Mouse (Mus musculus): Measurements from ENCODE around the gene Otof. TPM values are rescaled to one million over a fixed set of nuclear protein-coding genes. Genes with fewer than 3 reads are reported as not detected.

The Otof gene
- not detected for total RNA-seq (2021)
- polyA plus RNA-seq (2012; rRNA removed): 0.06 TPM in 2 replicates
- long read RNA-seq: 0 reads

DNA sequence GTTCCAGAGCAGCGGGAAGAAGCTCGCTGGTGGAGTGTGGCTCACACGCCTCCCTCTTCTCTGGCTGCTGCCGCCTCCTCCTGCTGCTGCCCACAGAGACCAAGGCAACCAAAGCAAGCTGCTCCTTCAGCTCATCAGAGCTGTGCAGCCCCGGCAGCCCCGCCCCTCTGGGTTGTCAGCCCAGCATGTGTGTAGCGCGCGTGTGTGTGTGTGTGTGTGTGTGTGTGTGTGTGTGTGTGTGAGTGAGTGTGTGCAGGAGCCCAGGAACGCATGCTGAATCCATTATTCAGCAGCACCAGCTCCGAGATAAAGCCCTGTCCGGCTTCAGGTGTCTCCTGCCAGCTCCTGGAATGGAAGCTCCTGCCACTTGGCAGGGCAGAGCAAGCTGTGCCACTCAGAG is at the start of gene Otof:
TSS of gene Otof (minus strand) at position 112 of the 400 bp plus-strand sequence.
- H3K79me2 ChIP-seq (replicated peaks; ENCODE audit: control insufficient read depth, insufficient read depth, low read length): no peaks in the 10 kb centered on the region
- H3K4me1 ChIP-seq (ENCODE audit: control insufficient read depth, insufficient read depth, low read length): no peaks in the 10 kb centered on the region
- no peaks in the 10 kb centered on the region; the same call in 1 of the 2 replicates for H3K27me3 ChIP-seq (ENCODE audit: control insufficient read depth, insufficient read depth, low read length)
- H3K4me3 ChIP-seq: no peak within 1 kb of the TSS
- no peaks in the 10 kb centered on the region for H3K36me3 ChIP-seq (ENCODE audit: control insufficient read depth, insufficient read depth, low read length)
- peak in 1 of 2 experiments; percentile 43 for DNase-seq
- 20% methylated on average over 12 of the region's 12 CpGs for WGBS
- no peak within 1 kb of the TSS for H3K9ac ChIP-seq (ENCODE audit: low read depth, low read length)
- no peak within 1 kb of the TSS for H3K27ac ChIP-seq
- intact Hi-C loops (cut with DNase I): no loop called here
- TF ChIP-seq CTCF (IDR thresholded peaks at IDR 0.05) (no peak), EP300 (IDR thresholded peaks at IDR 0.05; ENCODE audit: insufficient read depth, low read depth, low read length) (no peak), POLR2A (IDR thresholded peaks at IDR 0.05; ENCODE audit: insufficient read depth, low read depth, low read length) (no peak)

DNA sequence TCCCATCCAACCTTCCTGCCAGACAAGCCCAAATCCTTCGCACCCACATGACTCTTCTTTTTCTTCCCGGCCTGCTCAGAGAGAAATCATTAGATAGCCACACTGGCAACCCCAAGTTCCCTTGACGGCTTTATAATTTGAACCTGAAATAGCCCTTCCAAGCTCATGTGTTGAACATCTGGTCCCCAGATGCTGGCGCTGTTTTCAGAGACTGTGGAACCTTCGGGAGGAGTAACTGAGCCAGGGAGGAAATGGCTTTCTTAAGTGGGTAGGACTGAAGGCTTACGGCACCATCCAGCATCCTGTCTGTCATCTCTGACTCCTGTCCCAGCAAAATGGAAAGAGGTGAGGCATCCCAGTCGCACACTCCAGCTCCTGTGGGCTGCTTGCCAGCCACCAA is 35.6 kb upstream of the Otof start:
- Histone ChIP-seq H3K79me2 (replicated peaks; ENCODE audit: control insufficient read depth, insufficient read depth, low read length) (no peaks in the 10 kb centered on the region), H3K4me3 (no peak overlapping the region), H3K36me3 (ENCODE audit: control insufficient read depth, insufficient read depth, low read length) (no peaks in the 10 kb centered on the region), H3K27me3 (ENCODE audit: control insufficient read depth, insufficient read depth, low read length) (no peaks in the 10 kb centered on the region), H3K9ac (ENCODE audit: low read depth, low read length) (no peak overlapping the region), H3K4me1 (ENCODE audit: control insufficient read depth, insufficient read depth, low read length) (no peaks in the 10 kb centered on the region), H3K27ac (no peak overlapping the region)
- intact Hi-C loops (cut with DNase I): no loop called here
- 56% methylated on average over 7 of the region's 7 CpGs for WGBS
- DNase-seq: no peak
- TF ChIP-seq EP300 (IDR thresholded peaks at IDR 0.05; ENCODE audit: insufficient read depth, low read depth, low read length) (no peak), CTCF (IDR thresholded peaks at IDR 0.05) (no peak), POLR2A (IDR thresholded peaks at IDR 0.05; ENCODE audit: insufficient read depth, low read depth, low read length) (no peak)

DNA sequence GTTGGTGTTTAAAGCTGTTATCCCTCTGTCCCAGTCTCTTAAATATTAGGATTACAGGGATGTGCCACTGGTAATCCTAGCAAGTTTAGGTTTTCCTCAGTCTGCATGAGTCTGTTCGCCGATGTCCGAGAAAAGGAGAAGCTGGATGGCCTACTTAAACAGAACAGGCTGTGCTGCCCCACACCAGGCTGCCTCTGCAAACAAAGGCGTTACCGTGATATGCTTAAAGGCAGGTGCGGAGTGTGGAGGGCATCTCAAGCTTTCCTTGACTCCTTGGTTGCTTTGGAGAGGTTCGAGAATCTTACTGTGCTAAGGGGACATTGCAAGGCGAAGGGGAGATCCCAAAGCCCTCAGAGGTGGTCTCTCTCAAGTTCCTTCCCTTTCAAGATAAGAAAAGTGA is 35.1 kb upstream of the Otof start:
- no peak for TF ChIP-seq POLR2A (IDR thresholded peaks at IDR 0.05; ENCODE audit: insufficient read depth, low read depth, low read length)
- no peak for TF ChIP-seq EP300 (IDR thresholded peaks at IDR 0.05; ENCODE audit: insufficient read depth, low read depth, low read length)
- TF ChIP-seq CTCF (IDR thresholded peaks at IDR 0.05): no peak
- intact Hi-C loops (cut with DNase I): no loop called here

DNA sequence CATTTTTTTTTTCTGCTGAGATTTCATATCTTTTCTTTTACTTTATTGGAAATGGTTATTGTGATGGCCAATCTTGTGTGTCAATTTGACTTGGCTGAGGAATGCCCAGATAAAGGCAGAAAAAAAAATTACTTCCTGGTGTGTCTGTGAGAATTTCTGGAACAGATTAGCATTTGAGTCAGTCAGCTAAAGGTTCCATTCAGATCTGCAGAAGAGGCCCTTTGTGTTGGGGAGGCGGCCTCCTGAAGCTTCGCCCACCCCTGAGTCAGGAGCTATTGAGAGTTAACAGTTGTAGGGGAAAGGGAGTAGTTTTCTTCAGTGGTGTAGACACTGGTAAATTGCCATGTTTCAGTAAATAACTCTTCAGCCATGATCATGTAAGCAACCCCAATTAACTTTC is 33.6 kb upstream of the Otof start:
- H3K4me3 ChIP-seq: no peak overlapping the region
- H3K4me1 ChIP-seq (ENCODE audit: control insufficient read depth, insufficient read depth, low read length): no peaks in the 10 kb centered on the region
- H3K27me3 ChIP-seq (ENCODE audit: control insufficient read depth, insufficient read depth, low read length): no peaks in the 10 kb centered on the region
- H3K27ac ChIP-seq: no peak overlapping the region
- intact Hi-C loops (cut with DNase I): no loop called here
- no peaks in the 10 kb centered on the region for H3K36me3 ChIP-seq (ENCODE audit: control insufficient read depth, insufficient read depth, low read length)
- no peak overlapping the region for H3K9ac ChIP-seq (ENCODE audit: low read depth, low read length)
- no peak for DNase-seq
- no peaks in the 10 kb centered on the region for H3K79me2 ChIP-seq (replicated peaks; ENCODE audit: control insufficient read depth, insufficient read depth, low read length)
- TF ChIP-seq EP300 (IDR thresholded peaks at IDR 0.05; ENCODE audit: insufficient read depth, low read depth, low read length): no peak
- TF ChIP-seq CTCF (IDR thresholded peaks at IDR 0.05): no peak
- 85% methylated on average over 2 of the region's 2 CpGs for WGBS

More for the DNA sequence above, 35.1 kb upstream of the Otof start:
- no peaks in the 10 kb centered on the region for H3K79me2 ChIP-seq (replicated peaks; ENCODE audit: control insufficient read depth, insufficient read depth, low read length)
- no peak overlapping the region for H3K4me3 ChIP-seq
- no peak overlapping the region for H3K27ac ChIP-seq
- H3K36me3 ChIP-seq (ENCODE audit: control insufficient read depth, insufficient read depth, low read length): no peaks in the 10 kb centered on the region
- DNase-seq: no peak
- H3K4me1 ChIP-seq (ENCODE audit: control insufficient read depth, insufficient read depth, low read length): no peaks in the 10 kb centered on the region
- H3K27me3 ChIP-seq (ENCODE audit: control insufficient read depth, insufficient read depth, low read length): no peaks in the 10 kb centered on the region
- H3K9ac ChIP-seq (ENCODE audit: low read depth, low read length): no peak overlapping the region
- WGBS: 80% methylated on average over 8 of the region's 8 CpGs

DNA sequence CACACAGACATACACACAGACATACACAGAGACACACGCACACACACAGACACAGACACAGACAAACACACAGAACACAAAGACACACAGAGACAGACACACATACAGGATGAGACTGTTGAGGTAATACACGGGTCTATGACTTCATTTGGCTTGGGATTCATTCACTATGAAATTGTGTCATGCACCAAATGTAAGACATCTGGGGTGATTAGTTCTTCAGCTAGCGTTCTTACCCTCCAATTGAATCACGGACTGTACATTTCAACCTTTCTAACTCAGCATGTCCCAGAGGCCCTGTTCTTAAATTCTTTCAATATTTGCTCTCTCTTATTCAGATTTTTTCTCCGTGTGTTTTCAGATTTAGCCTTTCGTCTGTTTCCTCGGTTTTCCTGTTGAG is 32.9 kb upstream of the Otof start:
- Histone ChIP-seq H3K4me3 (no peak overlapping the region), H3K27me3 (ENCODE audit: control insufficient read depth, insufficient read depth, low read length) (no peaks in the 10 kb centered on the region), H3K79me2 (replicated peaks; ENCODE audit: control insufficient read depth, insufficient read depth, low read length) (no peaks in the 10 kb centered on the region), H3K9ac (ENCODE audit: low read depth, low read length) (no peak overlapping the region), H3K4me1 (ENCODE audit: control insufficient read depth, insufficient read depth, low read length) (no peaks in the 10 kb centered on the region), H3K36me3 (ENCODE audit: control insufficient read depth, insufficient read depth, low read length) (no peaks in the 10 kb centered on the region), H3K27ac (no peak overlapping the region)
- intact Hi-C loops (cut with DNase I): no loop called here
- TF ChIP-seq EP300 (IDR thresholded peaks at IDR 0.05; ENCODE audit: insufficient read depth, low read depth, low read length) (no peak), CTCF (IDR thresholded peaks at IDR 0.05) (no peak), POLR2A (IDR thresholded peaks at IDR 0.05; ENCODE audit: insufficient read depth, low read depth, low read length) (no peak)
- 74% methylated on average over 7 of the region's 7 CpGs for WGBS
- DNase-seq: no peak

DNA sequence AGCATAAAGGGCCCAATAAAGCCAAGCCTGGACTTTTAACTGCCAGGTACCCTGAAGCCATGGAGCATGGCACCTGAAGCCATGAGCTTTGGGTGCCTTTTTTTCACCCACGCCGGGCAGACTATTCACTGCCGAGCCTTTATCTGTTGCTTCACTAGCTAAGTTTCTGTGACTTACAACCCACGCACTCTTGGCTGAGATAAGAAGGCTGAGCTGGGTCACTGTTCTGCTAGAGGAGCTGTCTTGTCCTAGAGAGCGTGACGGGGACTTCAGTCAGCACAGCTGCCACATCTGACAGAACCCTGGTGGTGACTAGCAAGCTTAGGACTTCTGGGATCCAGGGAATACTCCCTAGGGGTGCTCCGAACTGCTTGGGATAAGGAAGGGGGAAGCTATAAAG is 32.0 kb upstream of the Otof start:
- Histone ChIP-seq H3K9ac (ENCODE audit: low read depth, low read length) (no peak overlapping the region), H3K79me2 (replicated peaks; ENCODE audit: control insufficient read depth, insufficient read depth, low read length) (no peaks in the 10 kb centered on the region), H3K36me3 (ENCODE audit: control insufficient read depth, insufficient read depth, low read length) (no peaks in the 10 kb centered on the region), H3K4me3 (no peak overlapping the region), H3K27me3 (ENCODE audit: control insufficient read depth, insufficient read depth, low read length) (no peaks in the 10 kb centered on the region), H3K4me1 (ENCODE audit: control insufficient read depth, insufficient read depth, low read length) (no peaks in the 10 kb centered on the region), H3K27ac (no peak overlapping the region)
- DNase-seq: no peak
- WGBS: 24% methylated on average over 7 of the region's 7 CpGs
- intact Hi-C loops (cut with DNase I): no loop called here
- no peak for TF ChIP-seq POLR2A (IDR thresholded peaks at IDR 0.05; ENCODE audit: insufficient read depth, low read depth, low read length)
- no peak for TF ChIP-seq EP300 (IDR thresholded peaks at IDR 0.05; ENCODE audit: insufficient read depth, low read depth, low read length)
- TF ChIP-seq CTCF (IDR thresholded peaks at IDR 0.05): no peak
